Mouse (Mus musculus) erythroblast, embryonic 14.5 days (primary cell): Measurements from ENCODE around the gene Speg.

ENCODE experiments used
- GATA1 ChIP-seq: IDR thresholded peaks from 2 replicates; pipeline ENCODE4 v1.6.1; 2012; ENCODE audit warnings: low read length, inconsistent platforms, mixed read lengths
- TAL1 ChIP-seq: IDR thresholded peaks from 3 replicates; pipeline ENCODE4 v1.6.1; 2012; ENCODE audit warnings: low read length, inconsistent platforms, mixed read lengths

GRCm38 (mm10) chr1:75449377-75450135 lies 74.5 kb downstream of the Speg start:
- TF ChIP-seq GATA1, result no peak
- no peak for TF ChIP-seq TAL1
